Mouse (Mus musculus): ENCODE results near the gene Sppl3. TPM values are rescaled to one million over a fixed set of nuclear protein-coding genes. Genes with fewer than 3 reads are reported as not detected.

Gene Sppl3
- polyA plus RNA-seq, 1 experiment: 93.9 TPM

DNA sequence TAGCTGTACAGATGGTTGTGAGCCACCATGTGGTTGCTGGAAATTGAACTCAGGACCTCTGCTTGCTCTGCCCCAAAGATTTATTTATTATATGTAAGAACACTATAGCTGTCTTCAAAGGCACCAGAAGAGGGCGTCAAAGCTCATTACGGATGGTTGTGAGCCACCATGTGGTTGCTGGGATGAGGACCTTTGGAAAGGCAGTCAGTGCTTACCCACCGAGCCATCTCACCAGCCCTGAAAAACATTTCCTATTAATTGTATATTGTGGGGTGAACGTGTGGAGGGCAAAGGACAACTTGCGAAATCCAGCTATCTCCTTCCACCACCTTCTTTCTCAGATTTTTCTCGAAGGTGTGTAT is 32.1 kb upstream of the Sppl3 start:
- Histone ChIP-seq H3K27me3 (ENCODE audit: control insufficient read depth, insufficient read depth, low read length) (no peaks in the 10 kb centered on the region), H3K4me3 (ENCODE audit: control insufficient read depth, low read depth, low read length) (no peak overlapping the region), H3K4me1 (ENCODE audit: control insufficient read depth, insufficient read depth, low read length) (peaks cover 10% of the 10 kb centered on the region), H3K36me3 (ENCODE audit: control insufficient read depth, insufficient read depth, low read length) (no peaks in the 10 kb centered on the region), H3K27ac (ENCODE audit: control insufficient read depth, insufficient read depth, low read depth, low read length) (no peak overlapping the region)
- no peak for TF ChIP-seq POLR2A (IDR thresholded peaks at IDR 0.05; ENCODE audit: control insufficient read depth, low read depth, low read length)
- TF ChIP-seq CTCF (IDR thresholded peaks at IDR 0.05; ENCODE audit: control insufficient read depth, insufficient read depth, insufficient replicate concordance, low read depth, low read length): no peak

DNA sequence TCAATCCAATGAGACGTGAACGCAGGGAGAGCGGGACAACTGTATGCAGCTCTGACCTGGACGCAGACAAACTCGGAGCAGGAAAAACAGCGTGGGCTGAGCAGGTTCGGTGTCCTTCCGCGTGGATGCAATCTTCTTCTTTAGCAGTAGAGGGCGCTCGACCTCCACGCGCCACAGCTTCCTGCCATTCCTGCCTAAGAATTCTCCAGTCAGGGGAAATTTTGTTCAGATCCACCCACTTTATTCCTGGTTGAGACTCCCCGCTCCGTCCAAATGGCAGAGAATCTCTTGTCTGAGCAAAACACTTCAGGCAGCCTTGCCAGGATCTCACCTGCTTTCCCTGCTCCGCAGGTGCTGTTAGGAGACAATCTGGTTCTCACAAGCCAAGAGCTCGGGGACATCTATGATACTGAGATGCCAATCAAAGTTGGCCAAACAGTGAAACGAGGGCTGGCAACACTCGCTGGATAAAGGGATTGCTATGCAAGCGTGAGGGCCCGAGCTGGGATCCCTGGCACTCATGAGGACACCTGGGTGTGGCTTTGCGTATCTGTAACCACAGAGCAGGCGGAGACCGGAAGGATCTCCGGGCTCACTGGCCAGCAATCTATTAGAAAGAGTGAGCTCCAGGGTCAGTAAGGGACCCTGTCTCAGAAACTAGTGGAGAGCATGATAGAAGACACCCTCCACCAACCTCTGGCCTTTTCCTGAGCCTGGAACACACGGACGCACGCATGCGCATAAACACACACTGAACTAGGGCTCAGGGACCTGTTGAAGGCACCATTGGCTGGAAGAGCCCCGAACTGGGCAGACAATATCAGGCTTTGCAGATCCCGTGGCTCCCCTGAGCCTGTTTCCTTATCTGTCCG is 31.5 kb upstream of the Sppl3 start:
- H3K27me3 ChIP-seq (ENCODE audit: control insufficient read depth, insufficient read depth, low read length): no peaks in the 10 kb centered on the region
- peaks cover 10% of the 10 kb centered on the region for H3K4me1 ChIP-seq (ENCODE audit: control insufficient read depth, insufficient read depth, low read length)
- H3K4me3 ChIP-seq (ENCODE audit: control insufficient read depth, low read depth, low read length): peak overlapping the region; percentile 66
- peak; percentile 99 for TF ChIP-seq CTCF (IDR thresholded peaks at IDR 0.05; ENCODE audit: control insufficient read depth, insufficient read depth, insufficient replicate concordance, low read depth, low read length)
- no peak for TF ChIP-seq POLR2A (IDR thresholded peaks at IDR 0.05; ENCODE audit: control insufficient read depth, low read depth, low read length)
- H3K27ac ChIP-seq (ENCODE audit: control insufficient read depth, insufficient read depth, low read depth, low read length): no peak overlapping the region
- no peaks in the 10 kb centered on the region for H3K36me3 ChIP-seq (ENCODE audit: control insufficient read depth, insufficient read depth, low read length)

DNA sequence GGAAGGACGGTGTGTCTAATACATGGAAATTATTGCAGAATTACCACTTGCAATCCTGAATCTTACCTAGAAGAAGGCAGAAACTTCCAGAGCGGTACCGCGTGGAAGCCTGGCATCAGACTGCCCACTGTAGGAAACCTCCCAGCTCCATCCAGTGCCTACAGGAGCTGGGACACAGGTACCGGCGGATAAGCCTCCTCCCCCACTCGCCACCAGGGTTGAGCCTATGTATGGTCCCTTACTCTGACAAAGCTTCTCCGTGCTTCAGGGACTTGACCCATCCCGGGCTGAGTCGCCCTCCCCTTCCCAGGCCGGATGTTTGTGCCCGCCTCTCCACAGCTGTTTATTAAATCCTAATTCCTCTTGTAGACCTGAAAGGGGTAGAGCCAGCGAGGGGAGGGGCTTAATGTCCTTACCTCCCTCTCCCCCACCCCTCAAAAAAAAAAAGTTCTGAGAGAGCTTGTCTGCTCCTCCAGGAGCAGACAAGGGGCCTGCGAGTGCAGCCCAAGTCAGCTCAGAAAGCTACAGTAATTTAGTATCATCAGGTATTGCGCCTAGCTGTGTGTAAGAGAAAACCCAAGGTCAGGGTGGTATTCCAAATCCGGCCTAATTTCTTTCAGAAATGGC is 30.7 kb upstream of the Sppl3 start:
- H3K27me3 ChIP-seq (ENCODE audit: control insufficient read depth, insufficient read depth, low read length): no peaks in the 10 kb centered on the region
- no peaks in the 10 kb centered on the region for H3K36me3 ChIP-seq (ENCODE audit: control insufficient read depth, insufficient read depth, low read length)
- TF ChIP-seq POLR2A (IDR thresholded peaks at IDR 0.05; ENCODE audit: control insufficient read depth, low read depth, low read length) (no peak), CTCF (IDR thresholded peaks at IDR 0.05; ENCODE audit: control insufficient read depth, insufficient read depth, insufficient replicate concordance, low read depth, low read length) (no peak)
- H3K4me1 ChIP-seq (ENCODE audit: control insufficient read depth, insufficient read depth, low read length): peaks cover 10% of the 10 kb centered on the region
- H3K27ac ChIP-seq (ENCODE audit: control insufficient read depth, insufficient read depth, low read depth, low read length): no peak overlapping the region
- H3K4me3 ChIP-seq (ENCODE audit: control insufficient read depth, low read depth, low read length): no peak overlapping the region

DNA sequence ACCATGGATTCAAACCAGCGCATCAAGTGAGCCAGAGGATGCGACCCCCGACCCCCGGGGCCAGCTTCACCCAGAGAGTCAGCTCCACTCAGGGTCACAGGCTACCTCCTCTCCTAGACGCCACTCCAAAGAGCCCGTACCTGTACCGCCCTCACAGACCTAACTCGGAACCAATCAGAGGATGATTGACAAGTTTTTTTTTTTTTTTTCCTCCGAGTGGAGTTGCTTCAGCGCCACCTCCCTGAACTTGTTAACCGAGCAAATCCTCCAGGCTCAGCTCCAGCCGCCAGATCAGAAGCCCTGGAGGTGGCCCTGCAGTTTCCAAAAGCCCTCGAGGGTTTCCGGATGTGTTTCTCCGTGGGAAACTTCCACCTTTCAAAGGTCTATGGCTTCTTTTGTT is 28.9 kb upstream of the Sppl3 start:
- Histone ChIP-seq H3K4me1 (ENCODE audit: control insufficient read depth, insufficient read depth, low read length) (peaks cover 10% of the 10 kb centered on the region), H3K36me3 (ENCODE audit: control insufficient read depth, insufficient read depth, low read length) (no peaks in the 10 kb centered on the region), H3K27ac (ENCODE audit: control insufficient read depth, insufficient read depth, low read depth, low read length) (no peak overlapping the region), H3K27me3 (ENCODE audit: control insufficient read depth, insufficient read depth, low read length) (no peaks in the 10 kb centered on the region), H3K4me3 (ENCODE audit: control insufficient read depth, low read depth, low read length) (no peak overlapping the region)
- no peak for TF ChIP-seq POLR2A (IDR thresholded peaks at IDR 0.05; ENCODE audit: control insufficient read depth, low read depth, low read length)
- no peak for TF ChIP-seq CTCF (IDR thresholded peaks at IDR 0.05; ENCODE audit: control insufficient read depth, insufficient read depth, insufficient replicate concordance, low read depth, low read length)

DNA sequence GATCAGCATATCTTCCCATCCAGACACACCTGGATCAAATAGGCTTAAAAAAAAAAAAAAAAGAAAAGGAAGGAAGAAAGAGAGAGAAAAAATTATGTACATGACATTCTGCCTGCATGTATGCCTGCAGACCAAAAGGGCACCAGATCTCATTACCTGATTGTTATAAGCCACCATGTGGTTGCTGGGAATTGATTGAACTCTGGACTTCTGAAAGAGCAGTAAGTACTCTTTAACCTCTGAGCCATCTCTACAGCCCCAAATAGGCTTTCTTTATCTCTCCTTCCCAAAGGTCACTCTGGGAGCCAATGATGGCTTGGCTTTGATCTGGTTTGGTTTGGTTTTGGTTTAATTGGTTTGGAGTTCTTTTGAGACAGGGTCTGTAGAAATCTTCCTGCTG is 25.9 kb upstream of the Sppl3 start:
- TF ChIP-seq CTCF (IDR thresholded peaks at IDR 0.05; ENCODE audit: control insufficient read depth, insufficient read depth, insufficient replicate concordance, low read depth, low read length) (no peak), POLR2A (IDR thresholded peaks at IDR 0.05; ENCODE audit: control insufficient read depth, low read depth, low read length) (no peak)
- Histone ChIP-seq H3K4me3 (ENCODE audit: control insufficient read depth, low read depth, low read length) (no peak overlapping the region), H3K27ac (ENCODE audit: control insufficient read depth, insufficient read depth, low read depth, low read length) (no peak overlapping the region), H3K36me3 (ENCODE audit: control insufficient read depth, insufficient read depth, low read length) (no peaks in the 10 kb centered on the region), H3K4me1 (ENCODE audit: control insufficient read depth, insufficient read depth, low read length) (peaks cover 4% of the 10 kb centered on the region), H3K27me3 (ENCODE audit: control insufficient read depth, insufficient read depth, low read length) (no peaks in the 10 kb centered on the region)

DNA sequence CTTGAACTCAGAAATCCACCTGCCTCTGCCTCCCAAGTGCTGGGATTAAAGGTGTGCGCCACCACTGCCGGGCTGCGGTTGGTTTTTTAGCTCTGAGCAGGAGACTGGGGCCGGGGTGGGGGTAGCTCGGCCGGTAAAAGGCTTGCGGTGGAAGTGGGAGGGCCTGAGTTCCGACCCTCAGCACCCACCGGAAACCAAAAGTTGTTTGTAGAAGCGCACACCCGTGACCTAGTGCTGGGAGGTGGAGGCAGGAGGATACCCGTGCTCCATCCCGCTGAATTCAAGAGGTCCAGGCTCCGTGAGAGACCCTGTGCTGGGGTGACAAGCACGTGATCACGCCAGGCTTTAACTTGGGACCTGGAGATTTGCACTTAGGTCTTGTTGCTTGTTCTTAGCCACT is 14.5 kb upstream of the Sppl3 start:
- Histone ChIP-seq H3K27ac (ENCODE audit: control insufficient read depth, insufficient read depth, low read depth, low read length) (no peak overlapping the region), H3K27me3 (ENCODE audit: control insufficient read depth, insufficient read depth, low read length) (no peaks in the 10 kb centered on the region), H3K36me3 (ENCODE audit: control insufficient read depth, insufficient read depth, low read length) (no peaks in the 10 kb centered on the region), H3K4me1 (ENCODE audit: control insufficient read depth, insufficient read depth, low read length) (0 out of 2 replicates have a peak, but pooled peaks cover 3% of the 10 kb centered on the region), H3K4me3 (ENCODE audit: control insufficient read depth, low read depth, low read length) (peak overlapping the region; percentile 51)
- no peak for TF ChIP-seq CTCF (IDR thresholded peaks at IDR 0.05; ENCODE audit: control insufficient read depth, insufficient read depth, insufficient replicate concordance, low read depth, low read length)
- no peak for TF ChIP-seq POLR2A (IDR thresholded peaks at IDR 0.05; ENCODE audit: control insufficient read depth, low read depth, low read length)

DNA sequence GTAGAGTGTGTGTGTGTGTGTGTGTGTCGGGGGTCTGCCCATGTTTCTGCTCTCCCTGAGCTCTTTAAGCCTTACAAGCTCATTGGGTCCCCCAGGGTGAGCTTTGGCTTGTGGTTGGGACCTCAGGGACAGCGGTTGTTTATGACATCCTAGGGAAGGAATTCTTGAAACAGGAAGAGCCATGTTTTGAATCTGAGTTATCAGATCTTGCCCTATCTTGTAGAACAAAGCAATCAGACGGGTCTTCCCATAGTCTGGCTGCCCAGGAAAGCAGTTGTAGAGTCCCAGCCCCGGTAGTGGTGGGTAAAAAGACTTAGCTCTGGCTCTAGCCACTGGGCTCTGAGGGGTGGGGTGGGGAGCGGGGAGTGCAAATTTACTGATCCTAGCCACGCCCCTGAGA is 13.6 kb upstream of the Sppl3 start:
- no peak for TF ChIP-seq POLR2A (IDR thresholded peaks at IDR 0.05; ENCODE audit: control insufficient read depth, low read depth, low read length)
- no peak for TF ChIP-seq CTCF (IDR thresholded peaks at IDR 0.05; ENCODE audit: control insufficient read depth, insufficient read depth, insufficient replicate concordance, low read depth, low read length)
- no peaks in the 10 kb centered on the region for H3K27me3 ChIP-seq (ENCODE audit: control insufficient read depth, insufficient read depth, low read length)
- no peaks in the 10 kb centered on the region for H3K4me1 ChIP-seq (ENCODE audit: control insufficient read depth, insufficient read depth, low read length)
- no peak overlapping the region for H3K4me3 ChIP-seq (ENCODE audit: control insufficient read depth, low read depth, low read length)
- no peaks in the 10 kb centered on the region for H3K36me3 ChIP-seq (ENCODE audit: control insufficient read depth, insufficient read depth, low read length)
- H3K27ac ChIP-seq (ENCODE audit: control insufficient read depth, insufficient read depth, low read depth, low read length): no peak overlapping the region
